Mouse (Mus musculus) liver, embryonic 15.5 days (tissue): ENCODE data around the gene Rps6kc1. TPM values are rescaled to one million over a fixed set of nuclear protein-coding genes. Genes with fewer than 3 reads are reported as not detected.

Source experiments
- ATAC-seq: fragments of 200-750 bp; cut with Nextera tagmentation; 2 replicates; pipeline ENCODE4 v1.8.0; 2017; ENCODE audit warnings: moderate number of reproducible peaks, mild to moderate bottlenecking, moderate library complexity; ENCODE audit not compliant: insufficient read depth
- H3K27ac ChIP-seq: fragments of 300-500 bp; sonication (generic); replicated peaks from 2 replicates; pipeline ENCODE4 v1.5.1; 2015; ENCODE audit warnings: mild to moderate bottlenecking, inconsistent platforms
- H3K27me3 ChIP-seq: fragments of 300-500 bp; sonication (generic); 2 replicates; pipeline ENCODE4 v1.6.1; 2015; ENCODE audit warnings: mild to moderate bottlenecking, inconsistent platforms
- H3K36me3 ChIP-seq: fragments of 300-500 bp; sonication (generic); replicated peaks from 2 replicates; pipeline ENCODE4 v1.6.1; 2015; ENCODE audit warnings: moderate library complexity, mild to moderate bottlenecking, inconsistent platforms
- H3K4me1 ChIP-seq: fragments of 300-500 bp; sonication (generic); replicated peaks from 2 replicates; pipeline ENCODE4 v1.6.1; 2015; ENCODE audit warnings: inconsistent platforms
- H3K4me2 ChIP-seq: fragments of 300-500 bp; sonication (generic); 2 replicates; pipeline ENCODE4 v1.6.1; 2015; ENCODE audit warnings: moderate library complexity, mild to moderate bottlenecking, inconsistent platforms
- H3K4me3 ChIP-seq: fragments of 300-500 bp; sonication (generic); replicated peaks from 2 replicates; pipeline ENCODE4 v1.5.1; 2015; ENCODE audit warnings: mild to moderate bottlenecking, inconsistent platforms
- H3K9ac ChIP-seq: fragments of 300-500 bp; sonication (generic); 2 replicates; pipeline ENCODE4 v1.6.1; 2015; ENCODE audit warnings: moderate library complexity, mild to moderate bottlenecking, inconsistent platforms
- H3K9me3 ChIP-seq: fragments of 300-500 bp; sonication (generic); replicated peaks from 2 replicates; pipeline ENCODE4 v1.6.1; 2016; ENCODE audit warnings: inconsistent platforms
- WGBS: fragments of 180-500 bp; shearing (Covaris S2); methylation state at CpG from one replicate; pipeline ENCODE4 v1.1.7; 2015; ENCODE audit warnings: mixed read lengths; ENCODE audit not compliant: insufficient replicate concordance; 5-methylcytosine and 5-hydroxymethylcytosine counted together
- polyA plus RNA-seq: library from polyadenylated mRNA; unstranded; fragments of >200 nt; fragmentation: Nextera tagmentation; extraction: Ambion mirVana; gene quantifications from 2 replicates; pipeline ENCODE4 v1.2.1, GENCODE M21; 2015

Gene Rps6kc1
- polyA plus RNA-seq: 3.4 and 3.5 TPM in 2 replicates

DNA sequence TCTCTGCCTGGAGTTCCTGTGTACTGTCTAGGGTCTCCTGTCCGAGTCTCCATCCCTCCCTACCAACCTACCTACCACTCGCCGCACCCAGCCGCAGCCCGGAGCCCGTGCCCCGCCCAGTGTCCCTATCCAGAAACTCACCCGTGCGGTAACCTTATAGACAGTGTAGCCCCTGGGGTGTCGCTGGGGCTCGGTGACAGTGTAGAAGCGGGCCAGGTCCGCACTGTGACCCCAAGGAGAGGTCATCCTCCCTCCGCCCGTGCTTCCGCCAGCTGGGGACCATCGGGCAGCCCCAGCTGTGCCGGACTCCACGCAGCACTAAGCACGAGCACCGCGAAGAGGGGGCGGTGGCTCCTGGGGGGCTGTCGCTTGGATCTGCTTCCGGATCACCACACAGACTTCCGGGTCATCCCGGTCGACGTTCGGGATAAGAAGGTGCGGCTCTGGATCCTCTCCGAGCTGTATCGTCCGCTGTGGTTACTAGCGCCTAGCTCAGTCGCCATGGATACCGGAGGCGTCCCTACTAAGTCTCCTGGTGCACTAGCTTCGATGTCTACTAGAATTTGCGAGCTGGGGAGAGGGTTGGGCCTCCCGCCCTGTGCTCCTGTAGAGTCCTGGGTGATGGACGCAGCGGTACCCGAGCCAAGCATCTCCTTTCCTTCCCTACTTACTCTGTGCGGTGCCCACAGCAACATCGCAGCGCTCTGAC is at the start of gene Rps6kc1:
Gene Rps6kc1 (minus strand): TSS at position 356 of the 709 bp plus-strand sequence.
- peak within 1 kb of the TSS; percentile 75 for H3K9ac ChIP-seq
- no peaks in the 10 kb centered on the region for H3K9me3 ChIP-seq
- ATAC-seq: peak; percentile 85
- H3K36me3 ChIP-seq: no peaks in the 10 kb centered on the region
- H3K27ac ChIP-seq: 0 out of 2 replicates have a peak within 1 kb of the TSS, but pooled peaks have one; percentile 14
- under 1% methylated on average over 47 of the region's 47 CpGs for WGBS
- H3K4me3 ChIP-seq: peak within 1 kb of the TSS; percentile 71
- 0 out of 2 replicates have a peak, but pooled peaks cover 3% of the 10 kb centered on the region for H3K27me3 ChIP-seq
- H3K4me1 ChIP-seq: peaks cover 25% of the 10 kb centered on the region
- H3K4me2 ChIP-seq: peak within 1 kb of the TSS; percentile 90

DNA sequence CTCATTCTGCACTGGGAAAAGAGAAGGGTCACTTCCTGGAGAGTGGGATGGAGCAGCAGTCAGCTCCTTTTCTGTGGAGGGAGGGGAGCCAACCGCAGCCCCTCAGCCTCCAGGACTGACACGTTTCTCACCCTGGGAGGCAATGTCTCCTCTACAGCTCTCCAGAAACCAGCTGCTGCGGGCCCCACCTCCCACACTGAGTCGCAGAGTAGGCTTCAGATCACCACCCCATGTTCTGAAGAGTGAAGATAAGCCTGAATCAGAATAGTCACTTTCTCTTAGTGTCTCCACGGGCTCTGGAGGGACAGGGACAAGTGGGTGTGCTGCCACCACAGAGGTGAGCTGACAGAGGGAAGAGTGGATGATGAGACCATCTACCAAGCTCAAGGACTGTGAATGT is 47.3 kb upstream of the Rps6kc1 start:
- Histone ChIP-seq H3K4me2 (no peak overlapping the region), H3K4me1 (peaks cover 15% of the 10 kb centered on the region), H3K27me3 (0 out of 2 replicates have a peak, but pooled peaks cover 3% of the 10 kb centered on the region), H3K9me3 (no peaks in the 10 kb centered on the region), H3K36me3 (no peaks in the 10 kb centered on the region), H3K4me3 (no peak overlapping the region), H3K9ac (no peak overlapping the region), H3K27ac (no peak overlapping the region)
- no peak for ATAC-seq
- WGBS: 32% methylated on average over 5 of the region's 5 CpGs

DNA sequence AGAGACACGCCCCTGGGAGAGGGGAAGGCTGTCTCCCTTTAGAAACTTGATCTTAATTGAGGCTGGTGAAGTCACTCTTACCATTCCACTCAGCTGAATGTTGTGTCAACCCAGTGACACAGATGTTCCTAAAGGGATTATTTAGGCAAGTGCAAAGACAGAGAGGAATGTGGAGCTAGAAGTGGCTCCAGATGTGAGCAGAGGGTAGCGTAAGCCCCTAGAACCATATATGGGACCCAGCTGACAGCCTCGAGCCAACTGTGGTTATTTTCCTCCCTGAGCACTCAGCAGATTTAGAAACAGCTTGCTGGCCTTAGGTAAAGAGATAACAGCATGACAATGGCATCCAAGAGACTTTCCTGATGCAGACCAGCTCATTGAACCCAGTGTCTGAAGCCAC is 41.4 kb upstream of the Rps6kc1 start:
- H3K9ac ChIP-seq: no peak overlapping the region
- WGBS: 58% methylated on average over 3 of the region's 3 CpGs

DNA sequence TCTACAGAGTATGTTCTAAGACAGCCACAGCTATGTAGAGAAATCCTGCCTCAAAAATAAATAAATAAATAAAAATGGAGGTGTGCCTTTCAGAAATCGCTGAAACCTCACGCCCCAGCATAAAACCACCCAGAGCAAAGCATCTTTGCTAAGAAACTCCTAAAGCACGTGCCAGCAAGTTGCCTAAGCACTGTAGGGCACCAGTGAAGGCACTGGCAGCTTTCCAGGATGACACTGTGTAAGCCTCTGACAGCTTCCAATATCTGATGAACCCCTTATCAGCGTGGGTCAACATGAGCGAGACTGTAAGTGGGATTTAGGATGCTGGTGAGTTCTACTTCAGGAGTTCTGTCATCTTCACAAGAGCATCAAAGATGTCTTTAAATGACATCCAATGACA is 39.4 kb upstream of the Rps6kc1 start:
- no peak overlapping the region for H3K27ac ChIP-seq
- H3K4me1 ChIP-seq: no peaks in the 10 kb centered on the region
- no peak overlapping the region for H3K4me2 ChIP-seq
- H3K9ac ChIP-seq: no peak overlapping the region
- H3K27me3 ChIP-seq: no peaks in the 10 kb centered on the region
- H3K4me3 ChIP-seq: no peak overlapping the region
- no peak for ATAC-seq
- H3K36me3 ChIP-seq: peaks cover 3% of the 10 kb centered on the region; the same call in 1 of the 2 replicates
- no peaks in the 10 kb centered on the region for H3K9me3 ChIP-seq
- WGBS: 56% methylated on average over 5 of the region's 5 CpGs

More for the DNA sequence above, 41.4 kb upstream of the Rps6kc1 start:
- H3K4me2 ChIP-seq: no peak overlapping the region
- H3K4me1 ChIP-seq: peaks cover 5% of the 10 kb centered on the region
- H3K4me3 ChIP-seq: no peak overlapping the region
- no peak for ATAC-seq
- no peaks in the 10 kb centered on the region for H3K9me3 ChIP-seq
- no peaks in the 10 kb centered on the region for H3K27me3 ChIP-seq
- no peak overlapping the region for H3K27ac ChIP-seq
- no peaks in the 10 kb centered on the region for H3K36me3 ChIP-seq

DNA sequence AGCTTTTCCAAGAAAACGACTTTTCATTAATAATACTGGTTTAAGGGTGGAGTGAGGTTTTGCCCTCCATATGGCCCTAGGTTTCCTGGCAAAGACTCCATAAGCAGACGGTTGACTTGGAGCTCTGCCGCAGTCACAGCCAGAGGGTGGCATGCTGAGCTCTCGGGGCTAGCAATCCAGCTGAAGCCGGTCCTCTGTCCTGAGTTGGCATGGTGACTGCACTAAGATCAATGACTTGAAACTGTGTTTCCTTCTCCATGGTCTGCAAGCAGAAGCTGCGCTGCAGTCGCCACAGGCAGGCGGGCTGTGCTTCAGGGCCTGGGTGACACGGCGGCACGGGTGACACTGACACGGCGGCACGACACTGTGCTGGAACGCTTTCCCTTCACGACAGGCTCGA is 37.3 kb upstream of the Rps6kc1 start:
- no peak for ATAC-seq
- peaks cover 16% of the 10 kb centered on the region for H3K36me3 ChIP-seq
- 87% methylated on average over 17 of the region's 17 CpGs for WGBS
- H3K4me2 ChIP-seq: no peak overlapping the region
- H3K4me3 ChIP-seq: no peak overlapping the region
- no peak overlapping the region for H3K27ac ChIP-seq
- H3K9me3 ChIP-seq: no peaks in the 10 kb centered on the region
- no peak overlapping the region for H3K9ac ChIP-seq
- H3K27me3 ChIP-seq: no peaks in the 10 kb centered on the region
- no peaks in the 10 kb centered on the region for H3K4me1 ChIP-seq

DNA sequence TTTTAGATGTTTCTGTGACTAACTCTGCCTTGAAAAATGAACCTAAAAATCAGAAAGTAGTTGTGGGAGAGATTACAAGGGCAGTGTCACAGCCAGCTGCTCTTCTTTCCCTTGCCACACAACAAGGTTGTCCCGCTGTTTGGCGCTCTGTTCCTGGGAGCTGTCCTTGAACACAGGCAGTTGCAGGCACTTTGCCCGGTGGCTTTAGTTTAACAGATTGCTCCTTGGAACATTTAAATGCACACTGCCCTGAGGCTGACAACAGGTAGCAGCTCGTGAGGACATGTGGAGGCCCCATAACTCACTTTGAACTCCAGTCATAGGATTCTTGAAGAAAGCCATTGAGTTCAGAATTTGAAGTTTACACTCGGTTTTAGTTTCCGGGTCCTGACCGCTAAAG is 36.9 kb upstream of the Rps6kc1 start:
- Histone ChIP-seq H3K27ac (no peak overlapping the region), H3K4me1 (no peaks in the 10 kb centered on the region), H3K27me3 (no peaks in the 10 kb centered on the region), H3K4me2 (no peak overlapping the region), H3K9ac (no peak overlapping the region), H3K36me3 (peaks cover 20% of the 10 kb centered on the region), H3K4me3 (no peak overlapping the region), H3K9me3 (no peaks in the 10 kb centered on the region)
- 78% methylated on average over 7 of the region's 7 CpGs for WGBS
- ATAC-seq: no peak

DNA sequence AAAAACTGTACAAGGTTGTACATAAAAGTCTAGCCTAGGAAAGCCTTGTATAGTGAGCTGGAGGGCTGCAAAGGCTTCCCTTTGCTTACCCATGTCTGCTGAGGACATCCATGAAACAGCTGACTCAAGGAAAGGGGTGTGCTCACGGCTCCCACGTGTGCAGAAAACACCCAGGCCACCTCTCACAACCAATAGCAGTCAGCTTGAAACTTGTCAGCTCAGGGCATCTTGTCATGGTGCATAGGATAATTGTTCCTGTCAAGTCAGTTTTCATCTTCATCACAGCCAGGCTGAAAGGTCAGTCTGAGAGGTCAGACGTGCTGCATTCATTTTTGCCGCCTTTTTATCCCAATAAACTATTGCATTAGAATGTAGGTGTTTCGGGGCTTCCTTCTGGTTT is 36.4 kb upstream of the Rps6kc1 start:
- WGBS: 78% methylated on average over 5 of the region's 5 CpGs
- no peak for ATAC-seq
- H3K36me3 ChIP-seq: peaks cover 25% of the 10 kb centered on the region
- no peak overlapping the region for H3K4me2 ChIP-seq
- H3K27ac ChIP-seq: no peak overlapping the region
- H3K9me3 ChIP-seq: no peaks in the 10 kb centered on the region
- H3K27me3 ChIP-seq: no peaks in the 10 kb centered on the region
- no peak overlapping the region for H3K9ac ChIP-seq
- no peak overlapping the region for H3K4me3 ChIP-seq
- H3K4me1 ChIP-seq: no peaks in the 10 kb centered on the region

DNA sequence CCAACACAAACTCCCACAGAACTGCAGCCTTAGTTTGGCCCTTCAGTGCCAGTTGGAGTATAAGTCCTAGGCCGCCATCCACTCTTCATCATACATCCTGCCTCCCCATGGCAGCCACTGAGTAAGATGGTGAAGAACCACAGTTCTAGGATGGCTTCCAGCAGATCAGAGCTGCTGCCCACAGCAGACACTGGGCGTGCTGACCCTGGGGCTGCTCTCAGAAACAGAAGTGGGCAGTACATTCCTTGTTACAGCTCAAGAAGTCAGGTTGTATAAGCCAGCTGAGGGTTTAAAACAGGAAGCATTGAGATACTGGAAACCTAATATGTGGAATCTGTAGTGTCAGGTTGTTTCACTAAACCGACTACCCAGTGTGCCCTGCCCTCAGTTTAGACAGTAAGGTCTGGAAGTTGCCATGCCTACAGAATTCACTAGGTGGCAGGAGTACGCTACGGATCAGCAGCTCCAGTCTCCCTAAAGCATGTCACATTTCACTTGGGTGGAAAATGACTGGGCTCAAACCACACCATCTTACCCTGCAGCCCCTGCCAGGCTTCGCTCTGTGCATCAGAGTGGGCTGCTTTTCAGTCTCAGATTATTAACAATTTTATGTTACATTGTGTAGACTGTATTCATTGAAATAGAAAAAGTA is 32.7 kb upstream of the Rps6kc1 start:
- ATAC-seq: no peak

DNA sequence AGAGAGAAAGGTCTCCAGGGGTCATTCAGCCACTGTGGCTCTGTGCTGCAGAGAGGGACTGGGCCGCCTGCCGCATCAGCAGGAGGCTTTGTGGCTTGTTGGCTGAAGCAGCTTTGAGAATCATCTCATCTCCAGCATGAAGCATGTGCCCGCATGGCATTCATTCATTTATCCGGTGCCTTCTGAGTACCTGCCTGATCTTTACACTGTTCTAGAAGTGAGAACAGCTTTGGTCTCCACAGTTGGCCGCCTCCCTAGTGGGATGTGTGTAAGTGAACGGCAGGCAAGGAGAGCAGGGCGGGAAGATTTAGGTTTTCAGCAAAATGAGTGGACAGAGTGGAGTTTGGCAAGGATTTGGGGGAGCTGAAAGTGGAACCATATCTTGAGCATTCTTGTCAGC is 28.2 kb upstream of the Rps6kc1 start:
- Histone ChIP-seq H3K9me3 (no peaks in the 10 kb centered on the region), H3K36me3 (peaks cover 84% of the 10 kb centered on the region), H3K9ac (no peak overlapping the region), H3K27me3 (no peaks in the 10 kb centered on the region), H3K4me2 (no peak overlapping the region), H3K4me1 (no peaks in the 10 kb centered on the region), H3K27ac (no peak overlapping the region), H3K4me3 (no peak overlapping the region)
- no peak for ATAC-seq
- WGBS: 79% methylated on average over 7 of the region's 7 CpGs

More for the DNA sequence above, 32.7 kb upstream of the Rps6kc1 start:
- no peak overlapping the region for H3K4me2 ChIP-seq
- no peak overlapping the region for H3K4me3 ChIP-seq
- peaks cover 62% of the 10 kb centered on the region for H3K36me3 ChIP-seq
- 47% methylated on average over 6 of the region's 6 CpGs for WGBS
- H3K27me3 ChIP-seq: no peaks in the 10 kb centered on the region
- no peak overlapping the region for H3K9ac ChIP-seq
- H3K27ac ChIP-seq: no peak overlapping the region
- no peaks in the 10 kb centered on the region for H3K4me1 ChIP-seq
- H3K9me3 ChIP-seq: no peaks in the 10 kb centered on the region

DNA sequence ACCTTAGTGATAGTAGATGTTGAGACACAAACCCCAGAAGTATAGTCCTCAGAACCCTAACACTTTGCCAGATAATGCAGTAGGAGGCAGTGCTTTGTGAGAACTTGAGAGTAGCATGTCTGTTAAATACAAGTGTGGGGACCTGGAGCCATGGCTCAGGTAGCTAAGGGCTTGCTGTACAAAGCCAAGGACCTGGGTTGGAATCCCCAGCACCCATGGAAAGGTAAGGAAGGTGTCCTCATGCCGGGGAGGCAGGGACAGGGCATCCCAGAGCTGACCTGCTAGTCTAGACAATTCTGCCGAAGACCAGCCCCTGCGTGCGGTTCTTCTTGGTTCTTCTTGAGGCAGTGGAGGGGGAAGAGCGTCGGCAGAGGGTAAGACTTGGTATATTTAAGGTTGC is 18.6 kb upstream of the Rps6kc1 start:
- WGBS: 70% methylated on average over 6 of the region's 6 CpGs
- Histone ChIP-seq H3K36me3 (peaks cover 18% of the 10 kb centered on the region), H3K9me3 (no peaks in the 10 kb centered on the region), H3K9ac (0 out of 2 replicates have a peak overlapping the region, but pooled peaks have one; percentile 18), H3K4me2 (peak overlapping the region; percentile 7; the same call in 1 of the 2 replicates), H3K27ac (no peak overlapping the region), H3K4me1 (peaks cover 24% of the 10 kb centered on the region), H3K4me3 (no peak overlapping the region), H3K27me3 (no peaks in the 10 kb centered on the region)
- ATAC-seq: no peak

DNA sequence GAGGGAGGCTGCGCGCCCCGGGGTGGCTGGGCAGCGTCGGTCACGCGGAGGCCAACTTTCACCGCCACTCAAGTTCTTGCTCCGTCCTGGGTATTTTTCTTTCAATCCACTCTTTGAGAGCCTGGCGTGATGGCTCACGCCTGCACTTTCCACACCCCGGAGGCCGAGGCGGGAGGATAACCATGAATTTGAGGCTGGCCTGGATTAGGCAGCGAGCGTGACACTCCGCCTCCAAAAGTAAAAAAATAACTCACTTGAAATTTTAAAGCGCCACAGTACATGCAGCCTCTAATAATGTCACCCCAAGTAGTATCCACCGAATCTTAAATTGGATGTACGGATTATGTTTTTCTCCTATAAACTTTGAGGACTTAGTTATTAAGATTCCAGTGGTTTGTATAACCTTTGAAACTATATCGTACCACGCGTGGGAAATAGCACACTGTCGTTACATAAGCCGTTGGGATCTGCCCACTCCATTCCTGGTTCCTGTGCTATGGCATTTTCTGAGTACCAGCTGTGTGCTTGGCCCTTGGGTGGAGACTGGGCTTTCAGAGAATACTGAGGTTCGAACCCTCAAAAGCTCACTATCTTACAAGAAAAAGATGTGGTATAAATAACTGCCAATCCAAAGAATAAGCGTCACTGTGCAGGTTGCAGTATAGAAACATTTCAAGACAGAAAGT is 17.6 kb upstream of the Rps6kc1 start:
- H3K9me3 ChIP-seq: no peaks in the 10 kb centered on the region
- peak overlapping the region; percentile 79 for H3K9ac ChIP-seq
- H3K27ac ChIP-seq: peak overlapping the region; percentile 99
- H3K4me1 ChIP-seq: peaks cover 24% of the 10 kb centered on the region
- H3K4me2 ChIP-seq: peak overlapping the region; percentile 78
- peak overlapping the region; percentile 87 for H3K4me3 ChIP-seq
- H3K27me3 ChIP-seq: no peaks in the 10 kb centered on the region
- 2% methylated on average over 27 of the region's 27 CpGs for WGBS
- peaks cover 9% of the 10 kb centered on the region for H3K36me3 ChIP-seq
- ATAC-seq: peak; percentile 1
